Mouse (Mus musculus) adrenal gland, adult 18-20 months (tissue): ENCODE measurements at regions not wholly inside any gene's neighbourhood (a gene's known extent, or its start where the extent isn't known, plus 50 kb on each side); places are given as distances from the start of the nearest gene placed in this dataset.

Experiments
- DNase-seq, 2 experiments: peaks; one replicate each; pipeline ENCODE4 v3.0.0; 2021 to 2022; ENCODE audit warnings: low spot score in 2 of 2

GRCm38 (mm10) chr10:67610689-67611088 is 61.9 kb upstream of the Ado start:
- no peak for DNase-seq

GRCm38 (mm10) chr10:67608033-67608432 is 59.3 kb upstream of the Ado start:
- DNase-seq, result no peak

- DNase-seq, result no peak
Measured at GRCm38 (mm10) chr10:67607297-67608032, 58.7 kb upstream of the Ado start.

- DNase-seq, result no peak
Measured at GRCm38 (mm10) chr10:67606739-67607138, 58.0 kb upstream of the Ado start.

- DNase-seq, result no peak
Measured at GRCm38 (mm10) chr10:67599390-67599789, 50.6 kb upstream of the Ado start.

- DNase-seq, result no peak
Measured at GRCm38 (mm10) chr10:67598590-67599047, 49.9 kb upstream of the Ado start.
